Mouse (Mus musculus) c-Kit-negative CD71-positive TER-119-positive erythroid progenitor cells, embryonic 14.5 days (primary cell): ENCODE measurements around the gene Cav2.

Source experiments
- DNase-seq: peaks from one replicate; pipeline ENCODE4 v3.0.0-alpha.2; 2013; ENCODE audit warnings: low read depth, low spot score

Gene Cav2

DNA sequence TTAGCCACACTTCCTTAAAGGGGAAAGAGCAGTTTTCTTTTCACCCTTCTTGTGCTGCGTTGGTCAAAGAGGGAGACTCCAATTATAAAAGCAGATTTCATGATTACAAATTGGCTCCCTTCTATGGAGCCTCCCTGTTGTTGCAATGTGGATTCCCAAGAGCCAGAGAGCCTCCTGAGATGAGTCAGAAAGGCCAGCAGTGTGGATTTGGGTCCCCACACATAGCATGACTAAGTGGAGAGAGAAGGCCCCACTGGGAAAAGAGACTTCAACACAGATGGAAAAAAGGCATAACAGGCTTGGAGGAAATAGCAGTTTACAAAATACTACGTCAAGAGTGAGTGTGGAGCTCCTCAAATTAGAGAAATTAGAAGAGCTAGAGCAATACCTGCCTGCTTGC, 28.3 kb downstream of the Cav2 start:
- DNase-seq: no peak

DNA sequence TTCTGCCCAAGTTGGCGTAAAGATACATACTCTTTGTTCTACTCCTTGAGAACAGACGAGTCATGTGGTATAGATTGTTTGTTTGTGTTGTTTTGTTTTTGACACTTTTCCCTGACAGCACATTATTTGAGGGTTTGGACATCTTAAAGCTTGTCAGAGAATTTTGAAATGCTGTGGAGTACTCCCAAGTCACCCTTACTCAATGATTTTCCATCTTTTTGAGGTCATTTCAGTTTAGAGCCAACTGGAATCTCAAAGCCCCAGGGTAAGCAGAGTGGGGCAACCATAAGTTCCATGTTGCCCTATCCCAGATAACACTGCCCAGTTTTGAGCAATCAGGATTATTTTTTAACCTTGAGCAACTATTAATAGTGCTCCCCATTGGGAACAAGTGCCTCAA, 33.3 kb downstream of the Cav2 start:
- no peak for DNase-seq

DNA sequence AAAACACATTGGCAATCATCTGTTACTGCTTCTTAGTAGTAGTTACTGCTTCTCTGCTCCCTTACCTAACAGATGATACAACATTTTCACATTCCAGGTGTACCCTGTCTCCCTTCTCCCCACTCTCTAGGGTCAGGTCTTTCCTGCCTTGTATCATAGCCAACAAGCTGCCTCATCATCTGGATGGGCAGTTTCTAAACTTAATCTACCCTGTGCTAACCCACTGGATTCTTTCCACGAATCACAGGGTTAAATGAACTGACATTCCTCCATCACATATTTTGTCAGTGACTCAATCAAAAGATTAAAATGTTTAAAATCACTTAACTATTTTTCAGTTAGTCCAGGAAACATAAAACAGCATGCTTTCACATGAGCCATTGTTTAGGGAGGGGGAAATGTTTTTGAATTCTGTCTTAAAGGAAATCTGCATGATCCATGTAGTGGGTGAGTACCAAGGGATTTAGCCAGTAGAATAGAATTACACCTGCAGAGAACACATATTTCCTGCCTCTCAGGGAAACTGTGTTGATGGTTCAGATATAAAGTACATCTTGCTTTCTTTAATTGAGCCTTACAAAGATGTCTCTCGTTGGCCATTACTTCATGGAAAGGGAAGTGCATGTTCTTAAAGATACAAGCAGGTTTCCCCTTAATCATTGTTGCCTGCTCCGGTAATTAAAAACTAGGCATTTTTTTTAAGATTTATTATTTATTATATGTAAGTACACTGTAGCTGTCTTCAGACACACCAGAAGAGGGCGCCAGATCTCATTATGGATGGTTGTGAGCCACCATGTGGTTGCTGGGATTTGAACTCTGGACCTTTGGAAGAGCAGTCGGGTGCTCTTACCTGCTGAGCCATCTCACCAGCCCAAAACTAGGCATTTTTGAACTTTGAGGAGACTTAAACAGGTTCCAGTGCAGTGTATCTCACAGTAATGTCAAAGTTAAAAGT, 34.0 kb downstream of the Cav2 start:
- DNase-seq: no peak

DNA sequence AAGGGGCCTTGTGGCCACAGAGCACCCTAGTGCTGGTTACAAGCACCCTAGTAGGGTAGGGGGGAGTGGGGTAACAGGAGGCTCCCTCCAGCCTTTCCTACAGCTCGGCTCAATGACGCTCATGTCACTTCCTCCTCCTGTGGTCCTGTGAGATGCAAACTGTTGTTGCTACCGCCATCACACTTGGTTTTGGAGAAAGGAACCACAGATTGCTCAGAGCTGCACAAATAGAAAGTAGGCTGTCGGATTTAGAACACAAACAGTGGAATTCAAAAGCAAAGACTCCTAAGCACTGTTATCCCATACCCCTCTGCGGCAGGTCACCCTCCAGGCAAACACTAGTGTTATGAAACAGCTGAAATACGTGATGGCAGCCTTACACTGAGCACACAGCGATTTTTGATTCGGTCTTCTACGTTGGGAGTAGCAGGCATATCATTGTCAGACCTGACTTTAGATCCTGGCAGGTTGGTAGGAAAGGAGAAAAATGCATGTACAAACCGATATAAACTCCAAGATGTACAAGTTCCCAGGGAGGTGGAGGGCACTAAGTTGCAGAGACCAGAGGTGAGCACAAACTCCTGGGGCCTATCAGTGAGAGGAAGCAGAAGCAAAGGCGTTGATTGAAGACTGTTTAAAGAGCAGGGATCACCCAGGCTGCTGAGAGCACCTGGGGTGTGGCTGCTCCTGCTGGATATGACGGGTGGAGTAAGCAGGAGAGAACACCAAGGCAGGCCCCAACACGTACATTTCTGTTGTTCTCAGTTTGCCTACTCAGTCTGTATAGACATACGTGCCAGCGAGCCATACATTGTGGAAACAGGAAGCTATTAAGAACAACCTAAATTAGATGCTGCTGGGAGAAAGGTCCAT, 35.5 kb downstream of the Cav2 start:
- no peak for DNase-seq

DNA sequence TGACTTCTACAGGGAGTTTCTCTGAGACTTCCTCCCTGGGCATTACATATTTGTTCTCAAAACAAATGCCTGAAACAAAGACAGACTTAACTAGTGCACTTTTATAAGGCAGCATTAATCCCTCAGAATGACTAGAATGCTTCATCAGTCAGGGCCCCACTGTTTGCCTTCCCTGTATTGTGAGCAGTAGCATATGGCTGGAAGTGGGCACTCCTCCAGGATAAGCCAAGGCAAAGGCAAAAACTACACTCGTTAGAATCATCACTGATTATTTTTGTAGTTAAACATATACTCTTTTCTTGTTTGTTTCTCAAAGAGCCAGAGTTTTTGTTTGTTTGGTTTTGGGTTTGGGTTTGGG, 36.2 kb downstream of the Cav2 start:
- DNase-seq: no peak

DNA sequence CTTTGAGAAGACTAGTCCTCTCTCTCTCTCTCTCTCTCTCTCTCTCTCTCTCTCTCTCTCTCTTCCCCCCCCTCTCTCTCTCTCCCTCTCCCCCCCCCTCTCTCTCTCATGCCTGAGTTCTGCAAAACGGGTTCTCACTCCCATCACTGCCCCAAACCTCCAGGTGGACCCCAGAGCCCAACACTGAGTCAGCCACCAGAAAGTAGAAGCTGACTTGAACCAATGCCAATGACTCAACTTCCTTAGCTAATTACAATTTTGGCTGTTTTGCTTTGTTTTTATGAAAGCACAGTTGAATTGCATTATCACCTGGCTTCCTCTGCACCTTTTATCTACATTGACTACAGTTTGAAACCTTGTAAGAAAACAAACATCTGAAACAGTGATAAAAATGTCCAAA, 37.0 kb downstream of the Cav2 start:
- no peak for DNase-seq

DNA sequence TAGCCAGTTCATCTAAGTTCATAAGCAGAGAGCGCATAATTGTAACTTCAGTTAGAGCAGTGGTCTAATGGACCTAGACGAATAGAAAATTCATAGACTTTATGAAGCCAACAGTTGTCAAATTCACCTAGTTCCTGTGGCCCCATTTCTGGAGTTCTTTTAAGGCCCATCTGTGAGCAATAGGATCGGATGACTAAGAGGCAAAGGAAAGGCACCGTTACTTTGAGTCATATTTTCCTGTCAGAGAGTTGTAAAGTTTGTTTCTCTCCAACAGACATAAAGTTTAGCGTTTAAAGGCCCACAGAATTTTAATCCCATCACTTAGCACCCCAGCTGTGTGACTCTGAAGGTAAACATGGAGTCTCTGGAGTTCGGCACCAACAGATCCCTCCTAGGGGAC, 41.0 kb downstream of the Cav2 start:
- no peak for DNase-seq

DNA sequence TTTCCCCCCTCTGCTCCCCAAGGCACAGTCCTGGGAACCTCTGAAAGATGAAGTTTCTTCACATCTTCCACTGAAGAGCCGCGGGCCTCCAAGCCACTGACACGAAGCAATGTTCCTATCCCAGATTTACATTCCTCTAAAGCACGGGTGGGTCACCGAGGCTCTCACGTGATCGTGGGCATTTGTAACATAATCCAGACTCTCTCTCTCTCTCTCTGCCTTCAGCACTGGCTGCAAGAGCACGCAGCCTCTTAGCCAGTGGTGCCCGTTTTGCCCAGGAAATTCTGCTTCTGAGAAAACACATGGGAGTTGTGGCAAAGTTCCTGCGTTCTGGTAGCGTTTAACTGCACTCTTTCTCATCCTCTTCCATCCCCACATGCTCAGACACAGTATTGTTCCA, 46.2 kb downstream of the Cav2 start:
- no peak for DNase-seq

DNA sequence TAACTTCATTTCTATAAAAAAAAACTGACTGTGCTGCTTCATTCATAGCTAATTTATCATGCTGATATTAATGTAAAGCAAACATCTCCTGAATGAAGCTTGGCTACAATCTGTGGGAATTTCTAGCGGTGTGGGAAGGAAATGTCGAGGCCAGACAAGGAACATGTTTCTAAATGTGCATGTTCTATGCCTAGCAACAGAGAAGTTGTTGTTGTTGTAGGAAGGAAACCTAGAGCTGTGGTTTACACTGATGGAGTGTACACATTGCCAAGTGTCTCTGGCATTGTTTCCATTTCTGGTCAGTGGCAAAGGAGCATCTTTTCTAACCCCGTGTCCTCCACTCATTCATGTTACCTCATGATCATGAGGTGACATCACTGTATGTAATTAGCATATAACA, 48.8 kb downstream of the Cav2 start:
- DNase-seq: no peak

DNA sequence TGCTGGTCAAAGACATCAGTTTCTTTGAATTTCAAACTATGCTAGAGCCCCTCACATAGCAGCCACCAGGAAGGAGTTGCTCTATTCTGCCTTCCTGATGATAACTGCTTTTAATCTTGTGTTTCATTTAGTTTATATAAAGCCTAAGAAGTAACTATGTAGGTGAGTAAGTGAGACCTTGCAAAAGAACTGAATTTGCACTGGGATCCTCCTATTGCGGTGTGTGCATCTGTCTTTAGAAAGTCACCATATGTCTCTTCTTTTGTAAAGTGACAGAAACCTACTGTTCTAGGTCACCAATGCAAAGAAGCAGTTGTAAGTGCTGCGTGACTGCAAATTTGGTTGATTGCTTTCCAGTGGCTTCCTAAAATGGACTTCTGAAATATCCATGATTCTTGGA, 56.7 kb downstream of the Cav2 start:
- DNase-seq: no peak
